Mouse (Mus musculus): Measurements from ENCODE around the gene Sub1. TPM values are rescaled to one million over a fixed set of nuclear protein-coding genes. Genes with fewer than 3 reads are reported as not detected.

Gene Sub1
- 697 and 720 TPM in 2 replicates for polyA plus RNA-seq (2016; fragmentation: Nextera tagmentation; extraction: Ambion mirVana)

GRCm38 (mm10) chr15:11996883-11997282 lies at the start of gene Sub1:
Gene Sub1 (minus strand): TSS chr15:11996983.
- Histone ChIP-seq H3K9me3 (no peaks in the 10 kb centered on the region), H3K36me3 (peaks cover 17% of the 10 kb centered on the region), H3K4me1 (replicated peaks) (peaks cover 23% of the 10 kb centered on the region), H3K4me3 (peak within 1 kb of the TSS; percentile 98), H3K27me3 (ENCODE audit: insufficient read depth, poor library complexity, severe bottlenecking) (no peaks in the 10 kb centered on the region), H3K27ac (peak within 1 kb of the TSS; percentile 94)
- WGBS: 91% methylated on average over 7 of the region's 7 CpGs
- DNase-seq (ENCODE audit: low spot score): no peak

- no peak overlapping the region for H3K27ac ChIP-seq
- H3K4me3 ChIP-seq: no peak overlapping the region
- H3K27me3 ChIP-seq (ENCODE audit: insufficient read depth, poor library complexity, severe bottlenecking): no peaks in the 10 kb centered on the region
- H3K4me1 ChIP-seq (replicated peaks): peaks cover 14% of the 10 kb centered on the region
- no peak for DNase-seq (ENCODE audit: low spot score)
- WGBS: 76% methylated on average over 5 of the region's 5 CpGs
- H3K9me3 ChIP-seq: no peaks in the 10 kb centered on the region
- H3K36me3 ChIP-seq: no peaks in the 10 kb centered on the region
Observed at GRCm38 (mm10) chr15:12040407-12040710, 43.6 kb upstream of the Sub1 start.

GRCm38 (mm10) chr15:12039671-12040406 lies 43.1 kb upstream of the Sub1 start:
- DNase-seq (ENCODE audit: low spot score): no peak
- H3K27ac ChIP-seq: no peak overlapping the region
- WGBS: 82% methylated on average over 15 of the region's 15 CpGs
- no peaks in the 10 kb centered on the region for H3K27me3 ChIP-seq (ENCODE audit: insufficient read depth, poor library complexity, severe bottlenecking)
- no peak overlapping the region for H3K4me3 ChIP-seq
- peaks cover 14% of the 10 kb centered on the region for H3K4me1 ChIP-seq (replicated peaks)
- H3K9me3 ChIP-seq: no peaks in the 10 kb centered on the region
- no peaks in the 10 kb centered on the region for H3K36me3 ChIP-seq

GRCm38 (mm10) chr15:12039256-12039655 lies 42.5 kb upstream of the Sub1 start:
- peaks cover 14% of the 10 kb centered on the region for H3K4me1 ChIP-seq (replicated peaks)
- H3K27me3 ChIP-seq (ENCODE audit: insufficient read depth, poor library complexity, severe bottlenecking): no peaks in the 10 kb centered on the region
- no peak for DNase-seq (ENCODE audit: low spot score)
- 76% methylated on average over 10 of the region's 10 CpGs for WGBS
- H3K4me3 ChIP-seq: no peak overlapping the region
- no peak overlapping the region for H3K27ac ChIP-seq
- H3K9me3 ChIP-seq: no peaks in the 10 kb centered on the region
- H3K36me3 ChIP-seq: no peaks in the 10 kb centered on the region

GRCm38 (mm10) chr15:12037866-12038625 lies 41.3 kb upstream of the Sub1 start:
- peaks cover 14% of the 10 kb centered on the region for H3K4me1 ChIP-seq (replicated peaks)
- no peaks in the 10 kb centered on the region for H3K9me3 ChIP-seq
- H3K4me3 ChIP-seq: no peak overlapping the region
- no peaks in the 10 kb centered on the region for H3K27me3 ChIP-seq (ENCODE audit: insufficient read depth, poor library complexity, severe bottlenecking)
- WGBS: 79% methylated on average over 10 of the region's 10 CpGs
- peak; percentile 25 for DNase-seq (ENCODE audit: low spot score)
- no peak overlapping the region for H3K27ac ChIP-seq
- H3K36me3 ChIP-seq: no peaks in the 10 kb centered on the region

GRCm38 (mm10) chr15:12037217-12037616 lies 40.4 kb upstream of the Sub1 start:
- Histone ChIP-seq H3K4me3 (no peak overlapping the region), H3K9me3 (no peaks in the 10 kb centered on the region), H3K27me3 (ENCODE audit: insufficient read depth, poor library complexity, severe bottlenecking) (no peaks in the 10 kb centered on the region), H3K4me1 (replicated peaks) (peaks cover 14% of the 10 kb centered on the region), H3K27ac (no peak overlapping the region), H3K36me3 (no peaks in the 10 kb centered on the region)
- 59% methylated on average over 7 of the region's 7 CpGs for WGBS
- DNase-seq (ENCODE audit: low spot score): no peak

- no peak overlapping the region for H3K4me3 ChIP-seq
- WGBS: 78% methylated on average over 5 of the region's 5 CpGs
- H3K36me3 ChIP-seq: no peaks in the 10 kb centered on the region
- no peak overlapping the region for H3K27ac ChIP-seq
- no peaks in the 10 kb centered on the region for H3K27me3 ChIP-seq (ENCODE audit: insufficient read depth, poor library complexity, severe bottlenecking)
- peaks cover 14% of the 10 kb centered on the region for H3K4me1 ChIP-seq (replicated peaks)
- H3K9me3 ChIP-seq: no peaks in the 10 kb centered on the region
- no peak for DNase-seq (ENCODE audit: low spot score)
Observed at GRCm38 (mm10) chr15:12036675-12037074, 39.9 kb upstream of the Sub1 start.

GRCm38 (mm10) chr15:12034317-12034716 lies 37.5 kb upstream of the Sub1 start:
- H3K27me3 ChIP-seq (ENCODE audit: insufficient read depth, poor library complexity, severe bottlenecking): no peaks in the 10 kb centered on the region
- H3K4me1 ChIP-seq (replicated peaks): peaks cover 9% of the 10 kb centered on the region
- no peak overlapping the region for H3K27ac ChIP-seq
- DNase-seq (ENCODE audit: low spot score): no peak
- H3K36me3 ChIP-seq: no peaks in the 10 kb centered on the region
- H3K9me3 ChIP-seq: no peaks in the 10 kb centered on the region
- WGBS: 86% methylated on average over 4 of the region's 4 CpGs
- no peak overlapping the region for H3K4me3 ChIP-seq

- no peak for DNase-seq (ENCODE audit: low spot score)
- Histone ChIP-seq H3K4me1 (replicated peaks) (0 out of 2 replicates have a peak, but pooled peaks cover under 1% of the 10 kb centered on the region), H3K27me3 (ENCODE audit: insufficient read depth, poor library complexity, severe bottlenecking) (no peaks in the 10 kb centered on the region), H3K36me3 (no peaks in the 10 kb centered on the region), H3K27ac (no peak overlapping the region), H3K4me3 (no peak overlapping the region), H3K9me3 (no peaks in the 10 kb centered on the region)
Observed at GRCm38 (mm10) chr15:12033155-12033554, 36.4 kb upstream of the Sub1 start.

GRCm38 (mm10) chr15:12032512-12032911 lies 35.7 kb upstream of the Sub1 start:
- Histone ChIP-seq H3K9me3 (no peaks in the 10 kb centered on the region), H3K4me1 (replicated peaks) (no peaks in the 10 kb centered on the region), H3K27me3 (ENCODE audit: insufficient read depth, poor library complexity, severe bottlenecking) (no peaks in the 10 kb centered on the region), H3K36me3 (no peaks in the 10 kb centered on the region), H3K27ac (no peak overlapping the region), H3K4me3 (no peak overlapping the region)
- WGBS: 81% methylated on average over 3 of the region's 3 CpGs
- DNase-seq (ENCODE audit: low spot score): no peak

GRCm38 (mm10) chr15:12031861-12032260 lies 35.1 kb upstream of the Sub1 start:
- Histone ChIP-seq H3K36me3 (no peaks in the 10 kb centered on the region), H3K27ac (no peak overlapping the region), H3K27me3 (ENCODE audit: insufficient read depth, poor library complexity, severe bottlenecking) (no peaks in the 10 kb centered on the region), H3K4me3 (no peak overlapping the region), H3K9me3 (no peaks in the 10 kb centered on the region), H3K4me1 (replicated peaks) (no peaks in the 10 kb centered on the region)
- WGBS: 88% methylated on average over 8 of the region's 8 CpGs
- DNase-seq (ENCODE audit: low spot score): no peak

- H3K27me3 ChIP-seq (ENCODE audit: insufficient read depth, poor library complexity, severe bottlenecking): no peaks in the 10 kb centered on the region
- H3K9me3 ChIP-seq: no peaks in the 10 kb centered on the region
- H3K36me3 ChIP-seq: no peaks in the 10 kb centered on the region
- H3K27ac ChIP-seq: no peak overlapping the region
- 82% methylated on average over 4 of the region's 4 CpGs for WGBS
- H3K4me1 ChIP-seq (replicated peaks): no peaks in the 10 kb centered on the region
- no peak for DNase-seq (ENCODE audit: low spot score)
- no peak overlapping the region for H3K4me3 ChIP-seq
Observed at GRCm38 (mm10) chr15:12030221-12030620, 33.4 kb upstream of the Sub1 start.

- no peak overlapping the region for H3K4me3 ChIP-seq
- H3K36me3 ChIP-seq: no peaks in the 10 kb centered on the region
- no peak for DNase-seq (ENCODE audit: low spot score)
- no peaks in the 10 kb centered on the region for H3K9me3 ChIP-seq
- no peaks in the 10 kb centered on the region for H3K27me3 ChIP-seq (ENCODE audit: insufficient read depth, poor library complexity, severe bottlenecking)
- H3K4me1 ChIP-seq (replicated peaks): no peaks in the 10 kb centered on the region
- 83% methylated on average over 3 of the region's 3 CpGs for WGBS
- H3K27ac ChIP-seq: no peak overlapping the region
Observed at GRCm38 (mm10) chr15:12027807-12028206, 31.0 kb upstream of the Sub1 start.
